Mouse (Mus musculus): ENCODE results near the gene Sel1l3. TPM values are rescaled to one million over a fixed set of nuclear protein-coding genes. Genes with fewer than 3 reads are reported as not detected.

Gene Sel1l3
- polyA plus RNA-seq, 1 experiment, result 2.4 TPM

DNA sequence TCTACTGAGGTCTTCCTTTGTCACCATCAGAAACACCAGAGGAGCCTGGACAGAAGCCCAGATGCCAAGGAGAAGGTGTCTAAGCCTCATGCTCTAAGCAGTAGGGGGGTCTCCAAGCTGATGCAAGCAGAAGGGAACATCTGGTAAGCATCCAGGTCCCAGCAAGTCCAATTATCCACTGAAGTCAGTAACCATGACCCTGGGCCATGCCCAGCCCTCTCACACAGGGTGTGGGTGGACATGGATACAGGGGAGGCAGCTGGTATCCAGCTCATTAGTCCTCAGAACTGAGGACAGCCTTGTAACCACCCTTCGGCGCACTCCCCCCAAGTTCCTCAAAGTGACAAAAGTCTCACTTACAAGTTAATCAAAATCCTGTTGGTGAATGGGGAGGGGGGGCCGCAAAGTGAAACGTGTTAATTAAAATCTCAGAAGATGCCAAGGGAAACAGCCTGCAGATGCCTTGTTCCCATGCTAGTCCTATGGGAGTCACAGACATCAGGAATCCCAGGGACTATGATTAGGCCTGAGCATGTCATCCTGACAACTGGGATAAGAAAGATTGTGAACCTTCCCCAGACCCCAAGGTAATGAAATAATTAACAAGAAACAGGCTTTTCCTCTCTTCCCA is 35.8 kb upstream of the Sel1l3 start:
- H3K27me3 ChIP-seq (ENCODE audit: control insufficient read depth, insufficient read depth, low read length), result no peaks in the 10 kb centered on the region
- WGBS, result 82% methylated on average over 4 of the region's 4 CpGs
- no peak overlapping the region for H3K4me3 ChIP-seq (ENCODE audit: control insufficient read depth, insufficient read depth, low read length)
- H3K27ac ChIP-seq (ENCODE audit: control insufficient read depth, insufficient read depth, low read length), result no peak overlapping the region
- no peak for DNase-seq
- no peaks in the 10 kb centered on the region for H3K4me1 ChIP-seq (replicated peaks; ENCODE audit: control insufficient read depth, insufficient read depth, low read length)
- H3K36me3 ChIP-seq (ENCODE audit: control insufficient read depth, insufficient read depth, low read length), result no peaks in the 10 kb centered on the region
- TF ChIP-seq POLR2A (IDR thresholded peaks at IDR 0.05; ENCODE audit: control insufficient read depth, extremely low read depth, insufficient read depth, low read length, poor library complexity), result no peak

- WGBS, result 94% methylated on average over 11 of the region's 11 CpGs
- Histone ChIP-seq H3K27ac (ENCODE audit: control insufficient read depth, insufficient read depth, low read length) (no peak overlapping the region), H3K27me3 (ENCODE audit: control insufficient read depth, insufficient read depth, low read length) (no peaks in the 10 kb centered on the region), H3K4me1 (replicated peaks; ENCODE audit: control insufficient read depth, insufficient read depth, low read length) (no peaks in the 10 kb centered on the region), H3K4me3 (ENCODE audit: control insufficient read depth, insufficient read depth, low read length) (no peak overlapping the region), H3K36me3 (ENCODE audit: control insufficient read depth, insufficient read depth, low read length) (no peaks in the 10 kb centered on the region)
- TF ChIP-seq CTCF (IDR thresholded peaks at IDR 0.05; ENCODE audit: borderline replicate concordance, control insufficient read depth, extremely low read depth, insufficient read depth, low read length, poor library complexity) (no peak), POLR2A (IDR thresholded peaks at IDR 0.05; ENCODE audit: control insufficient read depth, extremely low read depth, insufficient read depth, low read length, poor library complexity) (no peak)
- DNase-seq, result no peak
Measured at GRCm38 (mm10) chr5:53248499-53248898, 34.8 kb upstream of the Sel1l3 start.

GRCm38 (mm10) chr5:53243933-53244332 is 30.2 kb upstream of the Sel1l3 start:
- TF ChIP-seq POLR2A (IDR thresholded peaks at IDR 0.05; ENCODE audit: control insufficient read depth, extremely low read depth, insufficient read depth, low read length, poor library complexity), result no peak
- TF ChIP-seq CTCF (IDR thresholded peaks at IDR 0.05; ENCODE audit: borderline replicate concordance, control insufficient read depth, extremely low read depth, insufficient read depth, low read length, poor library complexity), result no peak
- no peaks in the 10 kb centered on the region for H3K27me3 ChIP-seq (ENCODE audit: control insufficient read depth, insufficient read depth, low read length)
- DNase-seq, result no peak
- H3K27ac ChIP-seq (ENCODE audit: control insufficient read depth, insufficient read depth, low read length), result no peak overlapping the region
- WGBS, result 84% methylated on average over 10 of the region's 10 CpGs
- no peaks in the 10 kb centered on the region for H3K36me3 ChIP-seq (ENCODE audit: control insufficient read depth, insufficient read depth, low read length)
- H3K4me3 ChIP-seq (ENCODE audit: control insufficient read depth, insufficient read depth, low read length), result no peak overlapping the region
- no peaks in the 10 kb centered on the region for H3K4me1 ChIP-seq (replicated peaks; ENCODE audit: control insufficient read depth, insufficient read depth, low read length)

DNA sequence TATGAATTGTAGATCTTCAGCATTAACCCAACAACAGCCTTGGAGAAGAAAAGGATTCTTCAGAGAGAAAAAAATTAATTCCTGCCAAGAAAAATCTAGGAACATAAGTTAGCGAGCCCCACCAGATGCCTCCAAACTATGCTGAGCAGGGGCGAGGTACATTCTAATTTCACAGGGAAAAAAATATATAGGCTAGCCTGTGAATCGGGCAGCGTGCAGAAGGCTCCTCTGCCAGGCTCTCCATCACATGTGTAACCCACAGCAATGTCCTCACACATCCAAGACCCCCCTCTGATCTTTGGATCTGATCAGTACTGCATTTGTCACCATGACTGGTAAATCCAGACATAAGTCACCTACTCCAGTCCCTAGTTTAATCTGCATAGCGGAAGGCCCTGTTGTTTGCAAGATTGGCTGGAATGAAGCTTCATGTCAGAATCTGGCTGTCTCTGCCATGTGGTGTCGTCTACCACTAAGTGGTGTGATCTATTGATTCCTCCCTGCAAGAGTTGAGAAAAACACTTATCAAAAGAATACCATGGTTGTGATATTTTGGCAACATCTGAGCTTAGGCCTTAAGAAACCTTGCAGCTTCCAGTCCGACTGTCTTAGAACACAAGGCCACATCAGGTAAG is 29.3 kb upstream of the Sel1l3 start:
- DNase-seq, result no peak
- no peak overlapping the region for H3K27ac ChIP-seq (ENCODE audit: control insufficient read depth, insufficient read depth, low read length)
- 96% methylated on average over 7 of the region's 7 CpGs for WGBS
- H3K36me3 ChIP-seq (ENCODE audit: control insufficient read depth, insufficient read depth, low read length), result no peaks in the 10 kb centered on the region
- H3K4me1 ChIP-seq (replicated peaks; ENCODE audit: control insufficient read depth, insufficient read depth, low read length), result no peaks in the 10 kb centered on the region
- no peaks in the 10 kb centered on the region for H3K27me3 ChIP-seq (ENCODE audit: control insufficient read depth, insufficient read depth, low read length)
- no peak overlapping the region for H3K4me3 ChIP-seq (ENCODE audit: control insufficient read depth, insufficient read depth, low read length)
- no peak for TF ChIP-seq POLR2A (IDR thresholded peaks at IDR 0.05; ENCODE audit: control insufficient read depth, extremely low read depth, insufficient read depth, low read length, poor library complexity)
- TF ChIP-seq CTCF (IDR thresholded peaks at IDR 0.05; ENCODE audit: borderline replicate concordance, control insufficient read depth, extremely low read depth, insufficient read depth, low read length, poor library complexity), result no peak

GRCm38 (mm10) chr5:53241963-53242362 is 28.2 kb upstream of the Sel1l3 start:
- no peaks in the 10 kb centered on the region for H3K36me3 ChIP-seq (ENCODE audit: control insufficient read depth, insufficient read depth, low read length)
- H3K27me3 ChIP-seq (ENCODE audit: control insufficient read depth, insufficient read depth, low read length), result no peaks in the 10 kb centered on the region
- DNase-seq, result no peak
- no peaks in the 10 kb centered on the region for H3K4me1 ChIP-seq (replicated peaks; ENCODE audit: control insufficient read depth, insufficient read depth, low read length)
- no peak for TF ChIP-seq CTCF (IDR thresholded peaks at IDR 0.05; ENCODE audit: borderline replicate concordance, control insufficient read depth, extremely low read depth, insufficient read depth, low read length, poor library complexity)
- TF ChIP-seq POLR2A (IDR thresholded peaks at IDR 0.05; ENCODE audit: control insufficient read depth, extremely low read depth, insufficient read depth, low read length, poor library complexity), result no peak
- WGBS, result 85% methylated on average over 5 of the region's 5 CpGs
- no peak overlapping the region for H3K27ac ChIP-seq (ENCODE audit: control insufficient read depth, insufficient read depth, low read length)
- no peak overlapping the region for H3K4me3 ChIP-seq (ENCODE audit: control insufficient read depth, insufficient read depth, low read length)

GRCm38 (mm10) chr5:53241109-53241508 is 27.4 kb upstream of the Sel1l3 start:
- TF ChIP-seq POLR2A (IDR thresholded peaks at IDR 0.05; ENCODE audit: control insufficient read depth, extremely low read depth, insufficient read depth, low read length, poor library complexity), result no peak
- TF ChIP-seq CTCF (IDR thresholded peaks at IDR 0.05; ENCODE audit: borderline replicate concordance, control insufficient read depth, extremely low read depth, insufficient read depth, low read length, poor library complexity), result no peak

More at GRCm38 (mm10) chr5:53241109-53241508, 27.4 kb upstream of the Sel1l3 start:
- Histone ChIP-seq H3K4me1 (replicated peaks; ENCODE audit: control insufficient read depth, insufficient read depth, low read length) (no peaks in the 10 kb centered on the region), H3K27me3 (ENCODE audit: control insufficient read depth, insufficient read depth, low read length) (no peaks in the 10 kb centered on the region), H3K36me3 (ENCODE audit: control insufficient read depth, insufficient read depth, low read length) (no peaks in the 10 kb centered on the region), H3K4me3 (ENCODE audit: control insufficient read depth, insufficient read depth, low read length) (no peak overlapping the region), H3K27ac (ENCODE audit: control insufficient read depth, insufficient read depth, low read length) (no peak overlapping the region)
- no peak for DNase-seq
- whole genome bisulfite sequencing, result 64% methylated on average over 2 of the region's 2 CpGs

Measured in thymus, adult 2 months (tissue).